Mouse (Mus musculus): ENCODE results near the gene Olfr992. TPM values are rescaled to one million over a fixed set of nuclear protein-coding genes. Genes with fewer than 3 reads are reported as not detected.

Gene Olfr992
- not detected for polyA plus RNA-seq (2017; shearing (Covaris generic))

GRCm38 (mm10) chr2:85409369-85409768, at the start of gene Olfr992:
TSS of gene Olfr992 (minus strand) at chr2:85409469.

GRCm38 (mm10) chr2:85443539-85443938, 34.3 kb upstream of the Olfr992 start, which contains the start of gene Olfr995:
TSS of gene Olfr995 (minus strand) at chr2:85443639.

GRCm38 (mm10) chr2:85436351-85436750, 27.1 kb upstream of the Olfr992 start, which contains the start of gene Olfr994:
TSS of gene Olfr994 (minus strand) at chr2:85436451.

GRCm38 (mm10) chr2:85414777-85415176, 5.5 kb upstream of the Olfr992 start, which contains the start of gene Olfr993:
TSS of gene Olfr993 (minus strand) at chr2:85414877.

GRCm38 (mm10) chr2:85363127-85363526, 46.1 kb downstream of the Olfr992 start, which contains the start of gene Olfr988:
TSS of gene Olfr988 (minus strand) at chr2:85363227.

Other genes starting within 250 kb of the Olfr992 start
- not detected for gene Lrrc55, start 212.3 kb downstream of the Olfr992 start, polyA plus RNA-seq (2017; shearing (Covaris generic))
- 0.26 TPM for gene Olfr987, start 70.2 kb downstream of the Olfr992 start, polyA plus RNA-seq (2017; shearing (Covaris generic))
- gene Olfr988, start 46.2 kb downstream of the Olfr992 start, polyA plus RNA-seq (2017; shearing (Covaris generic)) = not detected
- not detected for gene Olfr993, start 5.4 kb upstream of the Olfr992 start, polyA plus RNA-seq (2017; shearing (Covaris generic))
- not detected for gene Olfr994, start 27.0 kb upstream of the Olfr992 start, polyA plus RNA-seq (2017; shearing (Covaris generic))
- gene Olfr995, start 34.2 kb upstream of the Olfr992 start, polyA plus RNA-seq (2017; shearing (Covaris generic)) = not detected
- not detected for gene 4833423E24Rik, start 109.6 kb upstream of the Olfr992 start, polyA plus RNA-seq (2017; shearing (Covaris generic))
- not detected for gene Olfr996, start 169.7 kb upstream of the Olfr992 start, polyA plus RNA-seq (2017; shearing (Covaris generic))
- gene Olfr998, start 179.5 kb upstream of the Olfr992 start, polyA plus RNA-seq (2017; shearing (Covaris generic)) = not detected
- not detected for gene Olfr1000, start 202.4 kb upstream of the Olfr992 start, polyA plus RNA-seq (2017; shearing (Covaris generic))
- gene Olfr1002, start 241.2 kb upstream of the Olfr992 start, polyA plus RNA-seq (2017; shearing (Covaris generic)) = not detected